Mouse (Mus musculus): Measurements from ENCODE around the gene Gm20388. TPM values are rescaled to one million over a fixed set of nuclear protein-coding genes. Genes with fewer than 3 reads are reported as not detected.

The Gm20388 gene
- polyA plus RNA-seq, 1 experiment from 2014 or later = not detected

- H3K9me3 ChIP-seq (ENCODE audit: control insufficient read depth, low read length) = no peaks in the 10 kb centered on the region
- no peak overlapping the region for H3K4me2 ChIP-seq (replicated peaks; ENCODE audit: low read depth, low read length)
- WGBS = 71% methylated on average over 5 of the region's 5 CpGs
- no peak overlapping the region for H3K27ac ChIP-seq (ENCODE audit: low read depth, low read length)
- H3K9ac ChIP-seq (ENCODE audit: low read depth, low read length) = no peak overlapping the region
- no peak overlapping the region for H3K4me3 ChIP-seq (ENCODE audit: low read length)
- no peak for ATAC-seq (ENCODE audit: low FRiP score, low TSS enrichment)
- no peaks in the 10 kb centered on the region for H3K27me3 ChIP-seq (ENCODE audit: control insufficient read depth, insufficient read depth, low read length)
- H3K4me1 ChIP-seq (ENCODE audit: control insufficient read depth, insufficient read depth, low read length) = peaks cover 43% of the 10 kb centered on the region
- no peaks in the 10 kb centered on the region for H3K36me3 ChIP-seq (ENCODE audit: control insufficient read depth, insufficient read depth, low read length)
Measured at GRCm38 (mm10) chr8:120213939-120214338, 303.3 kb downstream of the Gm20388 start.

DNA sequence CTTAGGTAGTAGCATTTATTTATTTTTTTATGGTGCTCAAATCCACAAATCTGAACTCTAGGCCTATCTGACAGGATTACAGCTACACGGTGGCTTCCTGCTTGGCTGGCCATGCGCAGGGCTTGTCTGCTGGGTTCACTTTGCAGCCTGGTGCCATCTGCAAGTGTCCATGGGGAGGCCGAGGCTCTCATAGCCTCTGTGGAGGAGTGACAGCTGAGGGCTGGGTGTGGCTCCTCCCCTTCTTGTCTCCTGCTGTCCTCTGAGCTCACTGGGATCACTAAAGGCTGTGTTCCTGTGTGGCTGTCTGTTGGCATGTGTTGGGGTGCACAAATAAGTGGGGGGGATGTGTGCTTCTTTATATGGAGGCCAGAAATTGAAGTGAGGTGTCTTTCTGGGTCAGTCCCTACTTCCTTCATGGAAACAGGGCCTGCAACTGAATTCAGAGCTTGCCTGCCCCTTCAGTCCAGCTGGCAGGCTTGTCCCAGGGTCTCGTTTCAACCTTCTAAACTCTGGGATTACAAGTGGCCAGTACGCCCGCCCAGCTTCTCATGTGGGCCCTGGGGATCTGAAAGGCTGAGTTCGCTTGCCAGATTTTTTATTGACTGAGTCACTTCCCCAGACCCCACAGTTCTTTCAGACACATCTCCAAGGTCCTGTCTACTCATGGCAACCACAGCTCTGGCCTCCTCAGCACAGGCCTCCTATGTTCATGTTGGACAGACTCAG, 304.9 kb downstream of the Gm20388 start:
- H3K4me3 ChIP-seq (ENCODE audit: low read length) = no peak overlapping the region
- H3K36me3 ChIP-seq (ENCODE audit: control insufficient read depth, insufficient read depth, low read length) = no peaks in the 10 kb centered on the region
- H3K27ac ChIP-seq (ENCODE audit: low read depth, low read length) = peak overlapping the region; percentile 55; the same call in 1 of the 2 replicates
- WGBS = 19% methylated on average over 7 of the region's 7 CpGs
- H3K9me3 ChIP-seq (ENCODE audit: control insufficient read depth, low read length) = no peaks in the 10 kb centered on the region
- H3K9ac ChIP-seq (ENCODE audit: low read depth, low read length) = no peak overlapping the region
- H3K4me2 ChIP-seq (replicated peaks; ENCODE audit: low read depth, low read length) = no peak overlapping the region
- H3K4me1 ChIP-seq (ENCODE audit: control insufficient read depth, insufficient read depth, low read length) = peaks cover 40% of the 10 kb centered on the region
- no peaks in the 10 kb centered on the region for H3K27me3 ChIP-seq (ENCODE audit: control insufficient read depth, insufficient read depth, low read length)
- peak; percentile 74 for ATAC-seq (ENCODE audit: low FRiP score, low TSS enrichment)

- no peak overlapping the region for H3K9ac ChIP-seq (ENCODE audit: low read depth, low read length)
- H3K4me1 ChIP-seq (ENCODE audit: control insufficient read depth, insufficient read depth, low read length) = peaks cover 36% of the 10 kb centered on the region
- H3K9me3 ChIP-seq (ENCODE audit: control insufficient read depth, low read length) = no peaks in the 10 kb centered on the region
- no peaks in the 10 kb centered on the region for H3K27me3 ChIP-seq (ENCODE audit: control insufficient read depth, insufficient read depth, low read length)
- H3K27ac ChIP-seq (ENCODE audit: low read depth, low read length) = peak overlapping the region; percentile 81
- no peak overlapping the region for H3K4me3 ChIP-seq (ENCODE audit: low read length)
- no peaks in the 10 kb centered on the region for H3K36me3 ChIP-seq (ENCODE audit: control insufficient read depth, insufficient read depth, low read length)
- 9% methylated on average over 12 of the region's 13 CpGs for WGBS
- peak; percentile 80 for ATAC-seq (ENCODE audit: low FRiP score, low TSS enrichment)
- no peak overlapping the region; the same call in 1 of the 2 replicates for H3K4me2 ChIP-seq (replicated peaks; ENCODE audit: low read depth, low read length)
Measured at GRCm38 (mm10) chr8:120216855-120217830, 306.5 kb downstream of the Gm20388 start.

GRCm38 (mm10) chr8:120222548-120222947, 311.9 kb downstream of the Gm20388 start:
- Histone ChIP-seq H3K4me2 (replicated peaks; ENCODE audit: low read depth, low read length) (0 out of 2 replicates have a peak overlapping the region, but pooled peaks have one; percentile 10), H3K4me3 (ENCODE audit: low read length) (no peak overlapping the region), H3K4me1 (ENCODE audit: control insufficient read depth, insufficient read depth, low read length) (peaks cover 33% of the 10 kb centered on the region), H3K27me3 (ENCODE audit: control insufficient read depth, insufficient read depth, low read length) (no peaks in the 10 kb centered on the region), H3K27ac (ENCODE audit: low read depth, low read length) (no peak overlapping the region), H3K36me3 (ENCODE audit: control insufficient read depth, insufficient read depth, low read length) (no peaks in the 10 kb centered on the region), H3K9ac (ENCODE audit: low read depth, low read length) (no peak overlapping the region), H3K9me3 (ENCODE audit: control insufficient read depth, low read length) (no peaks in the 10 kb centered on the region)
- 19% methylated on average over 11 of the region's 11 CpGs for WGBS
- ATAC-seq (ENCODE audit: low FRiP score, low TSS enrichment) = 0 out of 2 replicates have a peak, but pooled peaks have one; percentile 13

DNA sequence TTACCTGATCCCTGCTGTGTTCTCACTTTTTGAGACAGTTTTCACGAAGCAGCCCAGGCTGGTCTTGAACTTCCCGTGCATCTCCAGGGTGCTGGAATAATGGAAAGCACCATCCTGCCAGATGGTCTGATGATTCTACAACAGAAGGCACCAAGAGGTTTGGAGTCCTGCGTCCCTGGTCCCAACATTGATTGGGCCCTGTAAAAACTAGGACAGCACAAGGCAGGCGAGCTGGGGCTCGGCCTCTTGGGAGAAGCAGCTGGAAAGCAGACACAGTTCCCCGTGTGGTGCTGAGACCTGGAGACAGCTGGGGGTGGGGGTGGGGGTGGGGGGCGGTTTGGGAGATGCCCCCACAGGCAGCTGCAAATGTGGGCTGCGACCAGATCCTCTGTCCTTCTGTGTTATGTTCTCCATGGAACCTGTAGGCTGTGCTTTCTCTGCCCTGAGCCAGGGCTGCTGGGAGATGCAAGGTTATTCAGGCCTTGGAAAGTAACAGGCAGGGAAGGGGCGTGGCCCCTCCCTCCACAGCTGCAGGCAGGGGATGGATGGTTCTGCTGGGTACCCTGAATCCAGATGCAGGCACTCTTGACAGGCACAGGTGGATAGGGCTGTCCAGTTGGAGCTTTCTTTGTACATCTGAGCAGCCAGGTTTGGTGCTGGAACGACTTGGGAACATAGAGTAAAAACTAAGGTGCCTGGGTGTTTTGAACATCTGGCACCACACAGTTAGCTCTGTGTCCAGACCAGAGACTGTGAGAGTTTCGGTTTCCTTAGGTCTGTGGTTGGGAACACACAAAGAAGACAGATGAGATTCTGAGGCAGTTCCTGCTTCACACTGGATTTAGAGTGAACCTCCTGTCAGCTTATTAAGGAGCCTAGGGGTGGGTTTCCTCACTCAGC, 314.1 kb downstream of the Gm20388 start:
- Histone ChIP-seq H3K27me3 (ENCODE audit: control insufficient read depth, insufficient read depth, low read length) (peaks cover 10% of the 10 kb centered on the region; the same call in 1 of the 2 replicates), H3K4me3 (ENCODE audit: low read length) (no peak overlapping the region), H3K9me3 (ENCODE audit: control insufficient read depth, low read length) (no peaks in the 10 kb centered on the region), H3K4me1 (ENCODE audit: control insufficient read depth, insufficient read depth, low read length) (peaks cover 39% of the 10 kb centered on the region), H3K27ac (ENCODE audit: low read depth, low read length) (no peak overlapping the region), H3K9ac (ENCODE audit: low read depth, low read length) (no peak overlapping the region), H3K4me2 (replicated peaks; ENCODE audit: low read depth, low read length) (no peak overlapping the region), H3K36me3 (ENCODE audit: control insufficient read depth, insufficient read depth, low read length) (no peaks in the 10 kb centered on the region)
- no peak for ATAC-seq (ENCODE audit: low FRiP score, low TSS enrichment)
- 53% methylated on average over 11 of the region's 11 CpGs for WGBS

GRCm38 (mm10) chr8:120225421-120226151, 314.9 kb downstream of the Gm20388 start:
- Histone ChIP-seq H3K27ac (ENCODE audit: low read depth, low read length) (no peak overlapping the region), H3K4me1 (ENCODE audit: control insufficient read depth, insufficient read depth, low read length) (peaks cover 46% of the 10 kb centered on the region), H3K4me3 (ENCODE audit: low read length) (no peak overlapping the region), H3K27me3 (ENCODE audit: control insufficient read depth, insufficient read depth, low read length) (peaks cover 12% of the 10 kb centered on the region; the same call in 1 of the 2 replicates), H3K36me3 (ENCODE audit: control insufficient read depth, insufficient read depth, low read length) (no peaks in the 10 kb centered on the region), H3K9me3 (ENCODE audit: control insufficient read depth, low read length) (no peaks in the 10 kb centered on the region), H3K4me2 (replicated peaks; ENCODE audit: low read depth, low read length) (no peak overlapping the region), H3K9ac (ENCODE audit: low read depth, low read length) (no peak overlapping the region)
- ATAC-seq (ENCODE audit: low FRiP score, low TSS enrichment) = no peak
- 54% methylated on average over 10 of the region's 10 CpGs for WGBS

DNA sequence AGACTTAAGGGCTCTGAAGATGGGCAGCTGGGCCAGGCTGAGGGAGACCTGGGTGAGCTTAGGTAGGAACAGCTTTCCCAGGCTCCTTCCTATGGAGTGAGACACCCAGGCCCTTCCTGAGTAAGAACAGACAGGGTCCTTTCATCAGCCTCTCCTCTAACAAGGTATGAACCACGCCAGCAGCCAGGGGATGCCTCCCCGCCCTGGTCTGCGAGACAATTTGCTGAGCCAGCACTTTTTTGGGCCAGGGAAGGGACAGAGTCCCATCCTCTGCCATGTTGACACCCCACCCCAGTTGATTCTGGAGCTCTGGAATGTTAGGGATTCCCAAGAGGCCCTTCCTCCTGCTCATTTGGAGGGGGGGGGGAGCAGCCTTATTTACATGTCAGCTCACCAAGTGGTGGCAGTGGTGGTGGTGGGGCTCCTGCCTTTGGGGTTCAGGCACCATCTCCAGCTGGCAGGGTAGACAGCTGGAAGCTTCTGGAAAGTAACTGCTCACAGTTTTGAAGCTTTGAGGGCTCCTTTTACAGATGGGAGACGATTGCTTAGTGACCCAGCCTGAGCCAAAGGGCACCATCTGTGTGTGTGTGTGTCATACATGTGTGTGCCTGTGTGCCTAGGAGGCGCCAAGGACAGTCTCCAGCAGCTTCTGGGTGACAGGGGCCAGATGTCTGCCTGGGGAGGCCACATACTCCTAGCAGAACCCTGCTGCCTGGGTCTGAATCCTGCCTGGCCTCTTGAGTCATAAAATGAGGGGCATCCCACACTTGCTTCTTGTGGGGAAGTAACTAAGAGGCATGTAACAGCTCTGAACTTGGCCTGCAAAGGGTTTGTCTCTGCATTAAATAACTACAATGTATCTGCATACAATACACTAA, 316.3 kb downstream of the Gm20388 start:
- H3K4me1 ChIP-seq (ENCODE audit: control insufficient read depth, insufficient read depth, low read length) = peaks cover 52% of the 10 kb centered on the region

More for the DNA sequence above, 316.3 kb downstream of the Gm20388 start:
- Histone ChIP-seq H3K9me3 (ENCODE audit: control insufficient read depth, low read length) (no peaks in the 10 kb centered on the region), H3K4me2 (replicated peaks; ENCODE audit: low read depth, low read length) (0 out of 2 replicates have a peak overlapping the region, but pooled peaks have one; percentile 97), H3K27ac (ENCODE audit: low read depth, low read length) (0 out of 2 replicates have a peak overlapping the region, but pooled peaks have one; percentile 47), H3K27me3 (ENCODE audit: control insufficient read depth, insufficient read depth, low read length) (peaks cover 12% of the 10 kb centered on the region), H3K4me3 (ENCODE audit: low read length) (no peak overlapping the region), H3K9ac (ENCODE audit: low read depth, low read length) (no peak overlapping the region), H3K36me3 (ENCODE audit: control insufficient read depth, insufficient read depth, low read length) (no peaks in the 10 kb centered on the region)
- ATAC-seq (ENCODE audit: low FRiP score, low TSS enrichment) = no peak
- WGBS = 44% methylated on average over 5 of the region's 5 CpGs
